In genomic region chr15:101414807-101415565, GRCm38 (mm10) we compare ENCODE assay signal across 22 mouse cellular contexts. TPM values are rescaled to one million over a fixed set of nuclear protein-coding genes. Genes with fewer than 3 reads are reported as not detected.
DNase-seq lines count a peak whose midpoint lies in the region; ATAC-seq and TF ChIP-seq lines count a peak whose summit lies in the region.
"Had no signal": no experiment of that assay in that cellular context is flagged by ENCODE, and none has a peak within 500 bp of the region (broad histone marks: within the 10 kb centered on the region; RNA-seq: fewer than 3 reads in every experiment).

No protein-coding gene starts in this region.

- H3K9ac ChIP-seq in lung, embryonic 14.5 days = no peak overlapping the region
- H3K9ac ChIP-seq in stomach, embryonic 14.5 days (replicated peaks; ENCODE audit: low read depth, low read length) = no peak overlapping the region
- no peak overlapping the region for H3K9ac ChIP-seq in hindbrain, embryonic 14.5 days
- H3K9ac ChIP-seq: midbrain, embryonic 12.5 days had no signal

- H3K27me3 ChIP-seq in lung, embryonic 14.5 days (ENCODE audit: insufficient read depth, low read length) = peaks cover 8% of the 10 kb centered on the region; the same call in 1 of the 2 replicates
- H3K27me3 ChIP-seq in stomach, embryonic 14.5 days (ENCODE audit: control insufficient read depth, insufficient read depth, low read length) = 0 out of 2 replicates have a peak, but pooled peaks cover 2% of the 10 kb centered on the region
- H3K27me3 ChIP-seq in hindbrain, embryonic 14.5 days (ENCODE audit: control insufficient read depth, insufficient read depth, low read length) = peaks cover 8% of the 10 kb centered on the region; the same call in 1 of the 2 replicates

- peak overlapping the region; percentile 63; the same call in 1 of the 2 replicates for H3K27ac ChIP-seq in lung, embryonic 14.5 days (ENCODE audit: low read depth)
- peak overlapping the region; percentile 71 for H3K27ac ChIP-seq in stomach, embryonic 14.5 days (ENCODE audit: low read length)
- H3K27ac ChIP-seq in hindbrain, embryonic 14.5 days = no peak overlapping the region
- H3K27ac ChIP-seq: midbrain, embryonic 12.5 days had no signal

- WGBS in lung, embryonic 14.5 days = 31% methylated on average over 11 of the region's 11 CpGs
- whole genome bisulfite sequencing in stomach, embryonic 14.5 days = 44% methylated on average over 11 of the region's 11 CpGs
- WGBS in hindbrain, embryonic 14.5 days = 51% methylated on average over 11 of the region's 11 CpGs

- peaks cover 7% of the 10 kb centered on the region; the same call in 1 of the 2 replicates for H3K4me1 ChIP-seq in lung, embryonic 14.5 days (ENCODE audit: insufficient read depth)
- 0 out of 2 replicates have a peak, but pooled peaks cover 6% of the 10 kb centered on the region for H3K4me1 ChIP-seq in stomach, embryonic 14.5 days (ENCODE audit: control insufficient read depth, insufficient read depth, low read length)
- no peaks in the 10 kb centered on the region for H3K4me1 ChIP-seq in hindbrain, embryonic 14.5 days (replicated peaks; ENCODE audit: control insufficient read depth, insufficient read depth, low read length)

- DNase-seq in lung, embryonic 14.5 days = no peak
- no peak for DNase-seq in lung, postnatal 25 days (ENCODE audit: low spot score)
- peak; percentile 22 for DNase-seq in cerebellum, adult 11 months
- peak; percentile 49 for DNase-seq in cerebellum, postnatal 36 days
- no peak for DNase-seq in hindbrain, embryonic 14.5 days (ENCODE audit: low spot score)
- no peak for DNase-seq in adrenal gland, adult 8-10 months
- DNase-seq in right cerebral cortex, postnatal 25 days = no peak
- DNase-seq: adrenal gland, postnatal 25 days; gastrocnemius, postnatal 10 days; heart, postnatal 14 days; lung, postnatal 4 days; right cerebral cortex, adult 18-20 months had no signal

- no peak for TF ChIP-seq CTCF in lung, embryonic 14.5 days (IDR thresholded peaks at IDR 0.05; ENCODE audit: low read depth)

- H3K4me2 ChIP-seq in lung, embryonic 14.5 days = peak overlapping the region; percentile 58
- peak overlapping the region; percentile 22 for H3K4me2 ChIP-seq in stomach, embryonic 14.5 days (replicated peaks; ENCODE audit: low read depth, low read length)
- no peak overlapping the region for H3K4me2 ChIP-seq in hindbrain, embryonic 14.5 days (replicated peaks)
- H3K4me2 ChIP-seq: midbrain, embryonic 12.5 days had no signal

- H3K4me3 ChIP-seq in lung, embryonic 14.5 days (ENCODE audit: low read depth, low read length) = no peak overlapping the region
- no peak overlapping the region for H3K4me3 ChIP-seq in stomach, embryonic 14.5 days (ENCODE audit: low read depth, low read length)
- no peak overlapping the region for H3K4me3 ChIP-seq in hindbrain, embryonic 14.5 days (replicated peaks; ENCODE audit: low read length)
- H3K4me3 ChIP-seq: midbrain, embryonic 12.5 days; myocyte had no signal

- peaks cover 4% of the 10 kb centered on the region; the same call in 1 of the 2 replicates for H3K36me3 ChIP-seq in lung, embryonic 14.5 days (ENCODE audit: insufficient read depth)
- H3K36me3 ChIP-seq in stomach, embryonic 14.5 days (ENCODE audit: control insufficient read depth, insufficient read depth, low read length) = no peaks in the 10 kb centered on the region
- no peaks in the 10 kb centered on the region for H3K36me3 ChIP-seq in hindbrain, embryonic 14.5 days (replicated peaks; ENCODE audit: control insufficient read depth, insufficient read depth)
- H3K36me3 ChIP-seq: midbrain, embryonic 12.5 days had no signal

- H3K9me3 ChIP-seq in lung, embryonic 14.5 days (ENCODE audit: low read depth, low read length) = no peaks in the 10 kb centered on the region
- no peaks in the 10 kb centered on the region for H3K9me3 ChIP-seq in stomach, embryonic 14.5 days (ENCODE audit: control insufficient read depth, low read depth, low read length)
- H3K9me3 ChIP-seq in hindbrain, embryonic 14.5 days (ENCODE audit: control insufficient read depth, low read length) = no peaks in the 10 kb centered on the region
- H3K9me3 ChIP-seq: midbrain, embryonic 12.5 days had no signal

- no peak for ATAC-seq in lung, embryonic 14.5 days (ENCODE audit: insufficient read depth)
- ATAC-seq in stomach, embryonic 14.5 days (ENCODE audit: insufficient number of reproducible peaks, insufficient read depth, low FRiP score, low read depth) = peak; percentile 81
- ATAC-seq in hindbrain, embryonic 14.5 days (ENCODE audit: low FRiP score) = no peak
- ATAC-seq: hindbrain, embryonic 16.5 days had no signal

RNA-seq across cellular contexts. Expression of gene Krt7, which starts 4.1 kb away (rescaled TPM):
- polyA plus RNA-seq in lung, embryonic 14.5 days (2014; fragmentation: Nextera tagmentation; extraction: Ambion mirVana) = 108 and 114 TPM in 2 replicates
- polyA plus RNA-seq in stomach, embryonic 14.5 days (2014; fragmentation: Nextera tagmentation; extraction: Ambion mirVana) = 131 and 148 TPM in 2 replicates
- polyA plus RNA-seq in hindbrain, embryonic 14.5 days (2014; fragmentation: Nextera tagmentation; extraction: Ambion mirVana) = 1.5 and 1.8 TPM in 2 replicates
- 1 to 10 TPM; 1.1 to 3.2 (median 1.5) TPM for total RNA-seq in adrenal gland, adult 8-10 months (2022)

RNA-seq across cellular contexts. Expression of gene Krt87, which starts 23.6 kb away (rescaled TPM):
- polyA plus RNA-seq in lung, embryonic 14.5 days (2014; fragmentation: Nextera tagmentation; extraction: Ambion mirVana) = 0.20 and 0.22 TPM in 2 replicates
- 0.10 and 0.11 TPM in 2 replicates for polyA plus RNA-seq in stomach, embryonic 14.5 days (2014; fragmentation: Nextera tagmentation; extraction: Ambion mirVana)
- 0.40 and 0.50 TPM in 2 replicates for polyA plus RNA-seq in hindbrain, embryonic 14.5 days (2014; fragmentation: Nextera tagmentation; extraction: Ambion mirVana)
- total RNA-seq in adrenal gland, adult 8-10 months (2022) = under 1 TPM in 1 of 4 experiments, not detected in 3; 0.17 TPM
- total RNA-seq: adrenal gland, postnatal 25 days; heart, postnatal 14 days; liver, adult 2 months; MEL had no signal
- polyA plus RNA-seq: C2C12; liver, adult 2 months; myocyte; spleen, adult 2 months had no signal

RNA-seq across cellular contexts. Expression of gene Krt88, which starts 32.6 kb away (rescaled TPM):
- 0.22 TPM in 1 of 2 replicates, not detected in the other for polyA plus RNA-seq in lung, embryonic 14.5 days (2014; fragmentation: Nextera tagmentation; extraction: Ambion mirVana)
- not detected in 2 replicates for polyA plus RNA-seq in stomach, embryonic 14.5 days (2014; fragmentation: Nextera tagmentation; extraction: Ambion mirVana)
- polyA plus RNA-seq in hindbrain, embryonic 14.5 days (2014; fragmentation: Nextera tagmentation; extraction: Ambion mirVana) = not detected in 2 replicates
- not detected for total RNA-seq in adrenal gland, adult 8-10 months (2022)
- total RNA-seq: adrenal gland, postnatal 25 days; gastrocnemius, postnatal 10 days; heart, postnatal 14 days; left cerebral cortex, postnatal 14 days; liver, adult 2 months; MEL had no signal
- polyA plus RNA-seq: C2C12; hindbrain, embryonic 16.5 days; liver, adult 2 months; midbrain, embryonic 12.5 days; myocyte; spleen, adult 2 months had no signal

RNA-seq across cellular contexts. Expression of gene Krt80, which starts 45.0 kb away (rescaled TPM):
- 1.5 and 2.2 TPM in 2 replicates for polyA plus RNA-seq in lung, embryonic 14.5 days (2014; fragmentation: Nextera tagmentation; extraction: Ambion mirVana)
- 2.4 and 4.0 TPM in 2 replicates for polyA plus RNA-seq in stomach, embryonic 14.5 days (2014; fragmentation: Nextera tagmentation; extraction: Ambion mirVana)
- polyA plus RNA-seq in hindbrain, embryonic 14.5 days (2014; fragmentation: Nextera tagmentation; extraction: Ambion mirVana) = 0.11 TPM in 1 of 2 replicates, not detected in the other
- total RNA-seq in adrenal gland, adult 8-10 months (2022) = 1 to 10 TPM; 7.0 to 9.8 (median 8.1) TPM
- total RNA-seq: MEL had no signal

RNA-seq across cellular contexts. Expression of gene Krt81, which starts 48.6 kb away (rescaled TPM):
- not detected in 2 replicates for polyA plus RNA-seq in lung, embryonic 14.5 days (2014; fragmentation: Nextera tagmentation; extraction: Ambion mirVana)
- not detected in 2 replicates for polyA plus RNA-seq in stomach, embryonic 14.5 days (2014; fragmentation: Nextera tagmentation; extraction: Ambion mirVana)
- not detected in 2 replicates for polyA plus RNA-seq in hindbrain, embryonic 14.5 days (2014; fragmentation: Nextera tagmentation; extraction: Ambion mirVana)
- not detected for total RNA-seq in adrenal gland, adult 8-10 months (2022)
- total RNA-seq: adrenal gland, postnatal 25 days; gastrocnemius, postnatal 10 days; heart, postnatal 14 days; left cerebral cortex, postnatal 14 days; liver, adult 2 months; MEL had no signal
- polyA plus RNA-seq: C2C12; hindbrain, embryonic 16.5 days; kidney, postnatal 0 days; liver, adult 2 months; midbrain, embryonic 12.5 days; myocyte; spleen, adult 2 months had no signal

Comparison
In these comparisons a context has a peak if more than half of its experiments do, and no peak if none do; other contexts are left out.
1. DNase-seq: peak in cerebellum, adult 11 months (single experiment) and cerebellum, postnatal 36 days (2 of 2); none in lung, embryonic 14.5 days (single experiment), lung, postnatal 25 days (single experiment), hindbrain, embryonic 14.5 days (single experiment), adrenal gland, adult 8-10 months (single experiment) and right cerebral cortex, postnatal 25 days (single experiment).
2. RNA of gene Krt7, which starts 4.1 kb away (polyA plus RNA-seq): 131 to 148 TPM in stomach, embryonic 14.5 days and 108 to 114 TPM in lung, embryonic 14.5 days; 1.5 to 1.8 TPM in hindbrain, embryonic 14.5 days; every median in the first group is over 10 times any median in the second.